Mouse (Mus musculus): Measurements from ENCODE around the gene 2200002D01Rik.
"Not testable (repeated sequence)": the region's sequence is repeated elsewhere in the genome, so short reads cannot be mapped to it uniquely, and the experiment has no call there.

The 2200002D01Rik gene

DNA sequence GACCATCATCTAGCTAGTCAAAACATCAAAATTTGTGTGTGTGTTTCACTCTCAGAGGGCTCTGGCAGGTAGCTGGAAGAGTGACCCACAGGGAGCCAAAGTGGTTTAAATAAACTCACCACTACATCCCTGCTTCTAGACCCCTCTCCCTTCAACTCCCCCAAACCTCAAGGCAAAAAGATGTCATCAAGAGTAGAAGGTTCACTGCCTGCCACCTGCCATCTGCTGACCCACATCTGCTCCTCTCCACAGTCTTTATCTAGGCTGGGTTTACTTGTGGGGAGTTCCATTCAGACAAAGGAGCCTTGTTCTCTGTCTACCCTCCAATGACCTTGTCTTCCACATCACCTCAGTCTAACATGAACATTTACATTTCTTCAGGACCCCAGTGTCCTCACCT, 31.0 kb upstream of the 2200002D01Rik start:
- no peak for DNase-seq (ENCODE audit: low read depth)

GRCm38 (mm10) chr7:29277510-29277909, 29.2 kb upstream of the 2200002D01Rik start:
- no peak for DNase-seq (ENCODE audit: low read depth)

DNA sequence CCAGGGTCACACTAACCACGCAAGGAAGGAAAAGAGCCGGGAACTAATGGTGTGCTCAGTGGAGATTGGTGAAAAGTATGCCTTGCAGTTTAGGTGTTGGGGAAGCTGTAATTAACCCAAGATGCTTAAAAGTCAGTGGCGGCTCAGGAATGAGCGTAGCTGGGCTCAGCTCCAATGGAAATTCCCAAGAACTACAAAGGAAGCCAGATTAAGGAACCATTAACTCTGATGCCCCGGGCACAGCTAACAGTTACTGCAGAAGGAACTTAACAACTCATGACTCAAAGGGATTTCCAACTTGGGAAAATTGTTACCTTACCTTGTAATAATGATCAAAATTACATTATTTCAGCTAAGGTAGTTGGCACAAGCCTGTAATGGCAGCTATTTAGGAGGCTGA, 28.4 kb upstream of the 2200002D01Rik start:
- peak; percentile 28 for DNase-seq (ENCODE audit: low read depth)

DNA sequence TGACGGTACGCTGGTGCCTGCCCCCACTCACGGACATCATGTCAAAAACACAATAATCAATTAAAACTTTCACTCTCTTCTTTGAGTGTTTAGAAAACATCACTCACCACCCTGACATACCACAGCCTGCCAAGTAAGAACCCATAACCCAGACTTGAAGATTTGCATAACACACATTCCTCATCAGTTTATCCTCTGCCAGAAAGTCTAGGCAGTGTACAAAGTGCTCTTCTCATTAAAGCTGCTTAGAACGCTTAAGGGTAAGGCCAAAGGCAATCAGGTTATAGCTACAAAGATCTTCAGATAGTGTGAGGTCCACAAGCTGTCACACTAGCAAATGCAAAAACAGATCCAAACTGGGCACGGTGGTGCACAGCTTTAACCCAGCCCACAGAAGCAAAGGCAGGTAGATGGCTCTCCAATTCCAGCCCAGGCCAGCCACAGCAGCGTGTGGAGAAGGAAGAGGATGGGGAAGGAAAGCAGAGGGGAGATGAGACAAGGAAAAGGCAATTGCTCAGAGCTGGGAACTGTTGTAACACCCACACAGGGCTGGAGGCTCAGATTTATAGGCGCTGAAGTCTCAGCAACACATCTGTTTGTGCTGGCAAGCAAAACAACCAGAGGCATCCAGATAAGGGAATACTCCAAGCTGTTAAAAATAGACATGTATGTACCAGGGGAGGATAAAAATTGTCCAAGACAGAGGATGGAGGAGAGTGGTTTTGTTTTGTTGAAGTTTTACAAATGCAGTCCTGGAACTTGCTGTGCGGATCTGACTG, 23.6 kb upstream of the 2200002D01Rik start:
- no peak for DNase-seq (ENCODE audit: low read depth)

- DNase-seq (ENCODE audit: low read depth): no peak
Observed at GRCm38 (mm10) chr7:29270445-29270844, 22.2 kb upstream of the 2200002D01Rik start.

- no peak for DNase-seq (ENCODE audit: low read depth)
Observed at GRCm38 (mm10) chr7:29266931-29267330, 18.7 kb upstream of the 2200002D01Rik start.

- no peak for DNase-seq (ENCODE audit: low read depth)
Observed at GRCm38 (mm10) chr7:29265636-29266035, 17.4 kb upstream of the 2200002D01Rik start.

DNA sequence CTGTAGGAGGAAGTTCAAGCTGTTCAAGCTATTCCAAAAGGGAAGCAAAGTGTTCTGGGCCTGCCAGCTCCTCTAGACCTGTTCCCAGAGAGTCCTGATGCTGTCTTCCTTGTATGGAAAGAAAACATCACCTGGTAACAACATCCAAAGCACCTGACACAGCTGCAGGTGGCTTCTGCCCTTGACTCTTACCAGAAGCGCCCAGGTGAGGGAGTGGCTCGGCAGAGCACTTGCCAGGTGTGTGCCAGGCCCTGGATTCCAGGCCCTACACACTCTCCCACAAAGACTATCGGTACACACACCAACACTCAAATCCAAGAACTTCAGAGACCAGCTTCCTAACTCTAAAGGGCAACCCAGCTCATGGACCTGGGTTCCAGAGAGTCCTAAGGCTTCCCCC, 15.6 kb upstream of the 2200002D01Rik start:
- no peak for DNase-seq (ENCODE audit: low read depth)

DNA sequence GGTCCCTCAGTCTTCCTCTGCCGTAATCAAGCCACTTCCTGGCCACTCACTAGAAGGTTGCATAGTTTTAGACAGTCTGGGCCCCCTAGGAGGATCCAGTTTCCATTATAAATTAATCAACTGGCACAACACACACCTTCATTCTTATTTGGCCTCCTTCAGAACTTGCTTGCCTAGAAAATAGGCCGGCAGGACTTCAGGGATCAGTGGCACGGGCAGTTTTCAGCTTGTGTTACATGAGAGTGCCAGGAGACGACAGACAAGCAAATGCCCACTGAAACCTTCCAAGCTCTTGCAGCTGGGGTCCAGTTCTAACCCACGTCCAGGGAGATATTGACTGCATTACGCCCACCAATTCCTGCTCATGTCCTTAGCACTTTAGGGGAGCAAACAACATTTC, 13.9 kb upstream of the 2200002D01Rik start:
- no peak for DNase-seq (ENCODE audit: low read depth)

DNA sequence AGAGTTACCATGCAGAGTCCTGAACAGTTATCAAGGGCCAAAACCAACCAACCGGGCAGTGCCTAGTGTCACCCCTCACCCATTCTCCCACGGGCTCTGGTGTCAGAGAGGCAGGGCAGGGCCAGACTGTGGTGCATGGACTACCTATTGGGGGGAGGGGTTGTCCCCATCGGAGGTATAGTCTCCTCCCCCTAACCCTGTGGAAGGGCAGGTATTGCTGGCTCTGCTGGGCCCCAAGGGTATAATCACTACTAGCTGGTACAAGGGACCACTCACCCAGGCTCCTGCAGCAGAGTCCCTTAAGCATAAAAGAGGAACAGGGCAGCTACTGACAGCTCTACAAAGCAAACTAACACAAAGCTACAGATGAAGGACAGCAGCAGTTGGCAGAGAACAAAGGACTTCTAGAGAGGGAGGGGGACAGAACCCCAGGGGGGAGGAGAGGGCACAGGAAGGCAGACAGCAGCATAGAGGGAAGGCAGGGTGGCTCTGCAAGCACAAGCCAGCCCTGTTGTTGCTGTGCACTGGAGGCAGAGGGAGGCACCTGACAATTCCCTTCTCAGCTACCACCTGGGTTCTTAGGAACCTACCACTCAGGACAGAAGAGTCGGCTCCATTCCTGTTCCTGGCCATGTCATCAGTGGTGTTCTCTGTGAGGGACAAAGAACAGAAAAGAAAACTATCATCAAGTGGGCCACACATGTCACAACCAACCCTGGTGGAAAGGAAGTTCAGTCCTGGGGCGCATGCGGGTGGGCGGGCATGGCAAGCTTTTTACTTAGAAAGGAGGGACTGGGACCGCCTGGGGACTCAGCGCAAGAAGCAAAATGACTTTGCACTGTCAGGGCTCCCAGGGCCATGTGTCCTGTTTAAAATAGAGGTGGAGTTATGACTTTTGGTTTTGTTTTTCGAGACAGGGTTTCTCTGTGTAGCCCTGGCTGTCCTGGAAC, 11.8 kb upstream of the 2200002D01Rik start:
- no peak for DNase-seq (ENCODE audit: low read depth)

DNA sequence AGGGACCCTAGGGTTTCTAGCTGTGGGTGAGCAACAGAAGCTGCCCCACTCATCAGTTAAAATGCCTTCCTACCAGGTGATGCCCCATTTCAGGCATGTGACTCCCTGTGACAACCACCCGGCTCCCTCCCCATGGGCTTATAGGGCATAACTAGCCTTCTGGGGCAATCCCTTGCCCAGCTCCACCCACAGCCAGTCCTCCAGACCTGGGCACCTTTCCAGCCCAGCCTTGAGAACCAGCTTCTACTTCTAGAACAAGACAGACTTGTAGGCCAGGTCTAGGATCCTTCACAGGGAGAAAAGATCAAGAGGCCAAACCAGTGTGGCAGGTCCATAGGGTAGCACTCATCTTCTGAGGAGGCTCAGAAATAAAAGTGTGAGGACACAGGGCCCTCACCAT, 9.1 kb upstream of the 2200002D01Rik start:
- DNase-seq (ENCODE audit: low read depth): no peak

- DNase-seq (ENCODE audit: low read depth): no peak
Observed at GRCm38 (mm10) chr7:29255875-29256274, 7.6 kb upstream of the 2200002D01Rik start.

DNA sequence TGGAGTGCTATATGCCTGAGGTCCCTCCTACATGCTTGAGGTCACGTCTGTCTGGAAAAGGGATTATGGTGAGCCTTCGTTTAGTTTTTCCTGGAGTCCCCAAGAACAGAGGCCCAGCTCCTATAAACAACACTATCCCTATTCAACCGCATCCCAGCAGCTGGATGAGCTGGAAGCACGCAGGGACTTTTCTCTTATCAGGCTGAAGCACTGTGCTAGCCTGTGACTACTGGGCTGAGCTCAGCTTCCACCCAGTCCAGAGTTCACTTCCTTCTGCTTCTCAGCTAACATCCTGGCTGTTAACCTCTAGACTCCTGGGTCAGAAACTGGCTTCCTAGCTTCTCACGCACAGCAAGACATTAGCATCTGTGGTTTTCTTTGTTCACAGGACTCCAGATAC, 5.6 kb upstream of the 2200002D01Rik start:
- DNase-seq (ENCODE audit: low read depth): peak; percentile 62

DNA sequence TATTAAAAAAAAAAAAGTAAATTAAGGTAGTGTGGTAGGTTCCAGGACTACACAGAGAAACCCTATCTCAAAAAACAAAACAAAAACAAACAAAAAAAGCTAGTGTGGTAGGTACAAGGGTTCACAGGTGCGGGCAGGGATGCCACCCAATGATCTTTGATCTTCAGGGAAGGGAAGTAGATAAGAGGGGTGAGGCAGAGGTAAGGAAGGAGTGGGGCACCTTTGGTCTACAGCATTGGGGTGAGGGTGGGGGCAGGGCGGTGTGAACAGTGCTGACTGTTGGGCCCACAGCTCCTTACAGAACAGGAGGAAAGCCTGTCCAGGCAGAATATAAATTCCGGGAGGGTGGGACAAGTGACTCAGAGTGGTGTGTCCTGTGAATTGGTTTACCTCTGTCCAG, 2.9 kb upstream of the 2200002D01Rik start:
- DNase-seq (ENCODE audit: low read depth): no peak

GRCm38 (mm10) chr7:29247706-29248105, 560 bp downstream of the 2200002D01Rik start:
- DNase-seq (ENCODE audit: low read depth): no peak

DNA sequence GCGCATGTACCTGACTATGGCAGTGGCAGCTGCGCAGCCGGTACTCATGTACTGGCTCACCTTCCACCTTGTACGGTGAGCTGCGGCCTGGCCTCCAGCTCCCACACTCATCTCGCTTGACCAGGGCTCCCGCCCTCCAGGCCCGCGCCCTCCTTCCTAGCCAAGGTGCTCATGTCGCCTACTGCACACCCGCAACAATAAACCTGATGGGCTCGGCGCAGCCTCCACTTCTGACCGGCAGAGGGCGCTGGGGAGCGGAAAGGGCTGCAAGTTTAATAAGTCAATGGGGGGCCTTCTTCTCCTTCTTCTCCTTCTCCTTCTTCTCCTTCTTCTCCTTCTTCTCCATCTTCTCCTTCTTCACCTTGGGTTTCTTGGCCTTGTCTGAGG, 959 bp downstream of the 2200002D01Rik start:
- DNase-seq (ENCODE audit: low read depth): peak; percentile 58

GRCm38 (mm10) chr7:29246619-29247313, 1.5 kb downstream of the 2200002D01Rik start:
- DNase-seq (ENCODE audit: low read depth): no peak

DNA sequence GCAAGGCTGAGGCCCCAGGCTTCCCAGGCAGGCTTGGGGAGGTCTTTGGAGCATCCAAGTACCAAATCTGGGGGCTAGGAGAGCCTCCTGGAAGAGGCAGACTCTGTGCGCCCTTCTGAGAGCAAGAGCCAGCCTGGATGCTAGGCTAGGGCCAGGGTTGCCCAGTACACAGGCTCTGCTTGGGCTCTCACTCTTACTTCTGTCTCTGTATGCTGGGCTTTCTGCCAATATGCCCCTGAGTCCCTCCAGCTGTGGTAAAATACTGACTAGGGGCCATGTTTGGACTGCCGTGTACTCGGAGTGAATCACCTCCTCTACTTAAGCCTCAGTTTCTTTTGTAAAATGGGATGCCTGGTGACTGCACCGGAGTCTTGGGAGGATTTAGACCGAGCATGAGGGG, 2.3 kb downstream of the 2200002D01Rik start:
- no peak for DNase-seq (ENCODE audit: low read depth)

- peak; percentile 57 for DNase-seq (ENCODE audit: low read depth)
Observed at GRCm38 (mm10) chr7:29244732-29245416, 3.4 kb downstream of the 2200002D01Rik start.

DNA sequence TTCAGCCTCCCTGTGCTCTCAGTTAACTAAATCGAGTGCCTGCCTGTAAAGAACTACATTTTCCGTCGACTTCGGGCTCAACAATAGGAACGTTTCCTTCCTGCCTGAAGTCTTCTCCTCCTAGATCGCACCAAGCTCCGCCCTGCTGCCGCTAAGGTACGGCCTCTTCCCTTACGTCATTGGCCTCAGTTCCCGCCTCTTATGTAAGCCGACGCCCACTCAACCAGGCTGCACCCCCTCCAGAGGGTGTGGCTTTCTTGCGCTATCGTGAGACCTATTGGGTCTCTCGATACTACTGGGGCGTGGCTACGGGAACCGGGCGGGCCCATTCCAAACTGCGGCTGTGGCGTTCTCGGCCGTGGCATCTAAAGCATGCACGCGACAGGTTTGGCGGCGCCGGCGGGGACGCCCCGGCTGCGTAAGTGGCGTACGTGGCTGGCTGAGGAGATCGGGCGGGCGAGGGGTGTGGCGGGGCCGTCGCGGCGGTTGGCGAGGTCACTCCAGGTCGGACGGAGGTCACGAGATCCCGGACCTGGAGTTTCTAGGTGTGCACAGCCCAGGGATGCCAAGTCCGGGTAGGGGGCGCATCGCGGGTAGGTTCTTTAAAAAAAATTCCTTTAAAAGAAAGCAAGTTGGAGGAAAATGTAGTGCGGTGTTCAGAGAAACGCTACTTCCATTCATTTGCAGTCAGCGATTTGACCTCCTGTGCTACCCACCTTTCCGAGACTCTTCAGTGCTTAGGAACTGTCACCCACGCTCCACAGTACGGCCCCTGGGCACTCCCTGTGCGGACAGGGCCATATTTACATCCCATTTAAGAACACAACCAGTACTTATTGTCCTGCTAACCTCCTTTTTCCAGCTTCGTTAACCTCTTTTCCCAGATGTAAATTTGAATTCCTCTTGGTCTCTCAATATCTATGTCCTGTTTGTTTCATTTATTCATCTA, 10.0 kb downstream of the 2200002D01Rik start, which contains the start of gene Yif1b:
Gene Yif1b, plus strand, starts transcription at position 311 of the 949 bp plus-strand sequence.
- peak; percentile 100 for DNase-seq (ENCODE audit: low read depth)

DNA sequence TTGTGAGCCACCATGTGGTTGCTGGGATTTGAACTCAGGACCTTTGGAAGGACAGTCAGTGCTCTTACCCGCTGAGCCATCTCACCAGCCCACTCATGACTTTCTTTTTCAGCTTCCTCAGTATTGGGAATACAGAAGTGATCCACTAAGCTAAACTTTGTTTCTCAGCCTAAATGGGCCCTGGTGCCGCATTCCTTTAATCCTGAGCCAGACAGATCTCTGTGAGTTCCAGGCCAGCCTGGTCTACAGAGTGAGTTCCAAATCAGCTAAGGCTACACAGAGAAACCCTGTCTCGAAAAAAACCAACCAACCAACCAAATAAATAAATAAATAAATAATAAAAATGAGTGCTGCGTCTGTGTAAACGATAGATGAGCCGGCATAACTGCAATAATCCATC, 10.7 kb downstream of the 2200002D01Rik start:
- not testable (repeated sequence) for DNase-seq (ENCODE audit: low read depth)

Data from 416B (cell line).